Mouse (Mus musculus): Measurements from ENCODE around the gene Nosip.
"Not testable (repeated sequence)": the region's sequence is repeated elsewhere in the genome, so short reads cannot be mapped to it uniquely, and the experiment has no call there.

The Nosip gene

GRCm38 (mm10) chr7:45062239-45062835 lies at the start of gene Nosip, which contains the start of gene Prrg2:
TSS of gene Nosip (plus strand) at chr7:45062429.
TSS of gene Prrg2 (minus strand) at chr7:45062677.
- DNase-seq (ENCODE audit: low spot score in 2 of 2), result peak; percentile 91 to 94

- no peak for DNase-seq (ENCODE audit: low spot score in 2 of 2)
These were observed 49.4 kb upstream of the Nosip start for GRCm38 (mm10) chr7:45012824-45013223.

GRCm38 (mm10) chr7:45013366-45014095 lies 48.7 kb upstream of the Nosip start:
- no peak for DNase-seq (ENCODE audit: low spot score in 2 of 2)

- DNase-seq (ENCODE audit: low spot score in 2 of 2), result no peak
These were observed 48.2 kb upstream of the Nosip start for GRCm38 (mm10) chr7:45014096-45014451.

GRCm38 (mm10) chr7:45015344-45015956 lies 46.8 kb upstream of the Nosip start:
- no peak for DNase-seq (ENCODE audit: low spot score in 2 of 2)

- DNase-seq (ENCODE audit: low spot score in 2 of 2), result peak; percentile 98 to 99
These were observed 46.1 kb upstream of the Nosip start, which contains the start of gene Scaf1 for GRCm38 (mm10) chr7:45015957-45016612. TSS of gene Scaf1 (minus strand) at chr7:45016363.

- no peak for DNase-seq (ENCODE audit: low spot score in 2 of 2)
These were observed 45.5 kb upstream of the Nosip start for GRCm38 (mm10) chr7:45016761-45017160.

- DNase-seq (ENCODE audit: low spot score in 2 of 2), result peak; percentile 73 to 94
These were observed 44.8 kb upstream of the Nosip start, which contains the start of gene Rras for GRCm38 (mm10) chr7:45017242-45018061. TSS of gene Rras (plus strand) at chr7:45017961.

- DNase-seq (ENCODE audit: low spot score in 2 of 2), result peak; percentile 29 to 59
These were observed 43.1 kb upstream of the Nosip start for GRCm38 (mm10) chr7:45019031-45019571.

- DNase-seq (ENCODE audit: low spot score in 2 of 2), result no peak
These were observed 42.0 kb upstream of the Nosip start for GRCm38 (mm10) chr7:45020225-45020624.

GRCm38 (mm10) chr7:45023711-45024110 lies 38.5 kb upstream of the Nosip start:
- DNase-seq (ENCODE audit: low spot score in 2 of 2), result not testable (repeated sequence)

- DNase-seq (ENCODE audit: low spot score in 2 of 2), result no peak
These were observed 37.7 kb upstream of the Nosip start for GRCm38 (mm10) chr7:45024281-45025248.

- no peak for DNase-seq (ENCODE audit: low spot score in 2 of 2)
These were observed 36.5 kb upstream of the Nosip start for GRCm38 (mm10) chr7:45025601-45026220.

GRCm38 (mm10) chr7:45026256-45026655 lies 36.0 kb upstream of the Nosip start:
- DNase-seq (ENCODE audit: low spot score in 2 of 2), result no peak

GRCm38 (mm10) chr7:45027761-45028160 lies 34.5 kb upstream of the Nosip start:
- DNase-seq (ENCODE audit: low spot score in 2 of 2), result no peak

- no peak for DNase-seq (ENCODE audit: low spot score in 2 of 2)
These were observed 33.9 kb upstream of the Nosip start for GRCm38 (mm10) chr7:45028351-45028750.

- no peak for DNase-seq (ENCODE audit: low spot score in 2 of 2)
These were observed 32.2 kb upstream of the Nosip start for GRCm38 (mm10) chr7:45029995-45030394.

GRCm38 (mm10) chr7:45030857-45031256 lies 31.4 kb upstream of the Nosip start:
- DNase-seq (ENCODE audit: low spot score in 2 of 2), result no peak

- no peak for DNase-seq (ENCODE audit: low spot score in 2 of 2)
These were observed 28.4 kb upstream of the Nosip start for GRCm38 (mm10) chr7:45033722-45034359.

All from urinary bladder, adult 18-20 months (tissue).